Mouse (Mus musculus) kidney, adult 2 months (tissue): ENCODE measurements around the gene Rbm28. TPM values are rescaled to one million over a fixed set of nuclear protein-coding genes. Genes with fewer than 3 reads are reported as not detected.
A peak's percentile ranks its signal among the peaks of the same experiment; 100 is the strongest.

ENCODE experiments used
- DNase-seq: peaks from one replicate; pipeline ENCODE4 v3.0.0; 2021
- H3K27ac ChIP-seq: fragments of 200-500 bp; 2 replicates; pipeline ENCODE4 v1.5.1; 2012; ENCODE audit warnings: low read depth, low read length, control low read depth, inconsistent platforms; ENCODE audit not compliant: insufficient read depth
- H3K27me3 ChIP-seq: fragments of 200-500 bp; replicated peaks from 2 replicates; pipeline ENCODE4 v1.6.1; 2012; ENCODE audit warnings: mild to moderate bottlenecking, moderate library complexity, low read length, inconsistent platforms; ENCODE audit not compliant: control insufficient read depth, insufficient read depth
- H3K36me3 ChIP-seq: fragments of 200-500 bp; 2 replicates; pipeline ENCODE4 v1.6.1; 2012; ENCODE audit warnings: mild to moderate bottlenecking, moderate library complexity, low read length, inconsistent platforms; ENCODE audit not compliant: control insufficient read depth, insufficient read depth
- H3K4me1 ChIP-seq: fragments of 200-500 bp; 2 replicates; pipeline ENCODE4 v1.6.1; 2011; ENCODE audit warnings: low read length; ENCODE audit not compliant: control insufficient read depth, insufficient read depth
- H3K4me3 ChIP-seq: fragments of 200-500 bp; 2 replicates; pipeline ENCODE4 v1.5.1; 2011; ENCODE audit warnings: mild to moderate bottlenecking, low read depth, low read length, control low read depth; ENCODE audit not compliant: insufficient read depth
- CTCF ChIP-seq: fragments of 200-500 bp; conservative IDR thresholded peaks from 2 replicates; pipeline ENCODE4 v1.5.1; 2011; ENCODE audit warnings: low read depth, mild to moderate bottlenecking, control low read depth, low read length, moderate library complexity, mixed read lengths; ENCODE audit not compliant: insufficient read depth, insufficient read length
- POLR2A ChIP-seq: fragments of 200-500 bp; IDR thresholded peaks from one replicate; pipeline ENCODE4 v1.6.1; 2011; ENCODE audit warnings: low read depth, low read length, control low read depth
- WGBS: fragments of 180-500 bp; shearing (Covaris S2); methylation state at CpG from one replicate; pipeline ENCODE4 v1.1.7; 2018; 5-methylcytosine and 5-hydroxymethylcytosine counted together
- polyA plus RNA-seq: library from polyadenylated mRNA; depleted of rRNA; stranded (reverse); fragments of >200 nt; gene quantifications from 2 replicates; pipeline ENCODE4 v1.2.3, GENCODE M21; 2012

Rbm28 gene
- polyA plus RNA-seq, 1 experiment, result 6.1 TPM

DNA sequence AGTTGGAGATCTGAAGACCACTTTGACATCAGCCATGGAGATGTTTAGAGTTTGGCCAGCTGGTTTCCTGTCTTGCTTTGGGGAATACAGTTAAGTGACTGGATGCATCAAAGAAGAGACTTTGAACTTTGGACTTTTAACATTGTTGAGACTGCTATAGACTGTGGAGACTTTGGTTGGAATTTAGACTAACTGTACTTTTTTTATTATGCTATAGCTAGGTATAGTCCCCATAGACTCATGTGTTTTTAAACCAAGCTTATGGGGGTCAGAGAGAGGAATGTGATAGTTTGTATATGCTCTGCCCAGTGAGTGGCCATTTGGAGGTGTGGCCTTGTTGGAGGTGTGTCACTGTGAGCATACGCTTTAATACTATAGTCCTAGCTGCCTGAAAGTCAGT is 14.8 kb downstream of the Rbm28 start:
- no peak for TF ChIP-seq POLR2A
- no peak for TF ChIP-seq CTCF
- no peak overlapping the region for H3K4me3 ChIP-seq
- peaks cover 7% of the 10 kb centered on the region for H3K36me3 ChIP-seq
- DNase-seq, result no peak
- WGBS, result 85% methylated on average over 1 of the region's 1 CpGs
- H3K4me1 ChIP-seq, result no peaks in the 10 kb centered on the region
- no peak overlapping the region for H3K27ac ChIP-seq
- H3K27me3 ChIP-seq, result no peaks in the 10 kb centered on the region

DNA sequence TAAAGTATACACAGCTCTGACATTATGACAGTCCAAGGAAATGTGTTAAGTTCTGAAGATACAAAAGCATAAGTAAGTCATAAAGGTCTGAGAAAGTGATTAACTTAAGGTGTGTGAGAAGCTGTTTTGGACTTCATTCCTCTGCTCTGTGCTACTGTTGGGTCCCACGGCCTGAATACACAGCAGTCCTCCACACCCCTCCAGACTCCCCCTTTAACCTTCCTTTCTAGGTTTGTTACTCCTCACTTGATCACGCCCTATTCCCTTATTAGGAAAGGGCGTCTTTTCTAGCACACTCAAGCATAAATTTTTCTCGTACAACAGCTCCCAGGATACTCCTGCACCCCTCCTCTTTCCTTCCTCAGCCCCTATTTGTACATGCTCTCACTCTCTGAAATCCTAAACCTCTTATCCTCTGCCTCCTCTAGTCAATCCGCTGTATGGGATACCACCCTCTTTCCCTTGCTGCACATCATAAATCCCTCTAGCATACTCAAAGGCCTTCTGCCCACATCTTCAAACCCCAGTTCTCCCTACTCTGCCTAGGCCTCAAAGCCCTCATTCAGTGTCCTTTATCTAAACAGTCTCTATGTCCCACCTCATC is 17.3 kb downstream of the Rbm28 start:
- 66% methylated on average over 5 of the region's 5 CpGs for WGBS
- H3K36me3 ChIP-seq, result peaks cover 5% of the 10 kb centered on the region
- no peaks in the 10 kb centered on the region for H3K4me1 ChIP-seq
- TF ChIP-seq POLR2A (no peak), CTCF (no peak)
- no peak overlapping the region for H3K27ac ChIP-seq
- no peak for DNase-seq
- H3K27me3 ChIP-seq, result no peaks in the 10 kb centered on the region
- no peak overlapping the region for H3K4me3 ChIP-seq

DNA sequence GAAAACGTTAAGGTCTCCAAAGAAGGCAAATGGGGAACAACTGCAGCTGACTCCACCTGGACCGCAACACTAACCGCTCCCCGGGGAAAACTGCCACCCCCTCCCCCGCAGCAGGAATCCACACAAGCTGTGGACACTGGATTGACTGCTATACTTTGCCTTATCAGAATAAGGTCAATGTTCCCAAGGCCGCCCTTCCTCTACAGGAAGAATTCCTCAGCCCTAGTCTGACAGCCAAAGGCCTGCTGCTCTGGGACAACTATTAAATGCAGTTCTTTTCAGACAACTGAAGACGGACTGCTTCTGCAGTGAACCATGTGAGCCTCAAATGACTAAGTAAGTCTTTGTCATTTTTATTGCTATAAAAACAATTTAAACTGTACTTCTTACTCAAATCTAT is 18.2 kb downstream of the Rbm28 start:
- TF ChIP-seq CTCF, result no peak
- no peak for TF ChIP-seq POLR2A
- Histone ChIP-seq H3K4me1 (no peaks in the 10 kb centered on the region), H3K4me3 (no peak overlapping the region), H3K36me3 (peaks cover 5% of the 10 kb centered on the region), H3K27me3 (no peaks in the 10 kb centered on the region), H3K27ac (no peak overlapping the region)
- peak; percentile 8 for DNase-seq
- WGBS, result 48% methylated on average over 7 of the region's 7 CpGs

DNA sequence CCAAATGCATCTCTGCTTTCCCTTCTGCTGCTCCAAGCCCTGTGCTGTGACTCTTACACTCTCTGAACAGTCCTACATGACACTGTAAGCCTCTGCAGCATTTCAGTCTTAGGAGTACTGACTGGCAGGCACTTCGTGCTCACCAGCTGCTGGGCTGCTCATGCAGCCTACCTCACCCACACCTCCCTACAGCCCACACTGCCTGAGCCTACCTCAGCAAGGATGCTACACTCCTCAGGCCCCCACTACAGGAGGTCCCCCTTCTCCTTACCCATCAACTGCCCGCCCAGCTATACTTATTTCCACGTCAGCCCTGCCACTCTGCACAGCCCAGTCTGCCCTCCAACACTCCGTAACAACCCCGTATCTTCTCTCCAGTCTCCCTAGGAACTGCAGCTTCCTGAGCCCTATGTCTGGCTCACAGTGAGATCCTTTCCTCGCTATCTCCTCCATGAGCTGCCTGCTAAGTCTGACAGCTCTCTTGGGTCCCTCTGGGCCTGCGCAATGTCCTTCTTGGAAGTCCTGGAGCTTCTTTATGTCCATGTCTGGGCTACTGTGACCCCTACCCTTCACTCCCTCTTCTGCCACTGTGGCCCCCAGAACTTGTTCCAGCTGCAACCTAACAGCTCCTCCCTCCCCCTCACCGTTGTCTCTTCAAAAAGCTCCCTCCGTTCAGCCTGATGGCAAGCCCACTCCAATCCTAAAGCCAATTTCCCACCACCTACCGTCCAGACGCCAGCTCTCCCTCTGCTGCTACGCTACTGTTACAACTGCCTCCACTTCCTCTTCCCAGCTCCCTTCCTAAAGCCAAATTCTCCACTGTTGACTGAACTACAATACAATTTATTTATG is 19.1 kb downstream of the Rbm28 start:
- TF ChIP-seq CTCF, result no peak
- TF ChIP-seq POLR2A, result no peak
- Histone ChIP-seq H3K27me3 (no peaks in the 10 kb centered on the region), H3K27ac (no peak overlapping the region), H3K36me3 (peaks cover 3% of the 10 kb centered on the region), H3K4me1 (no peaks in the 10 kb centered on the region), H3K4me3 (no peak overlapping the region)
- WGBS, result 58% methylated on average over 12 of the region's 12 CpGs
- DNase-seq, result no peak

DNA sequence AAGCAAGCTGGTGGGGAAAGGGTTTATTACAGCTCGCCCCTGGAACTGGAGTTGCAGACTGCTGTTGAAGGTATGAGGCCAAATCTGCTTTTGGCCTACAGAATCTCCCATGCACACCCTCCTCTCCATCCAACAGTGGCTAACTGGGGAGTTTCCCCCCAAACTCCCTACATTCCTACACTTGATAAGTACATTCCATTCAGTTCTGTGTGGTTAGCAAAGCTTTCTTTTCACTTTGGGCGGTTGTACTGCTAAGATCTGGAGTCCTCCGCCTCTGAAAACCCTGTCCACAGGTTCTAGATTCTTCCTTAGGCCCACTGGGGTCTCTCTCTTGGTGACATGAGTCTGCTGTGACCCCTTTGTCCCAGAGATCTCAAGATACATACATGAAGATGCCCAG is 19.8 kb downstream of the Rbm28 start:
- H3K4me3 ChIP-seq, result no peak overlapping the region
- TF ChIP-seq POLR2A (no peak), CTCF (no peak)
- H3K27me3 ChIP-seq, result no peaks in the 10 kb centered on the region
- H3K4me1 ChIP-seq, result no peaks in the 10 kb centered on the region
- 74% methylated on average over 3 of the region's 3 CpGs for WGBS
- no peak for DNase-seq
- H3K27ac ChIP-seq, result no peak overlapping the region
- peaks cover 4% of the 10 kb centered on the region for H3K36me3 ChIP-seq

DNA sequence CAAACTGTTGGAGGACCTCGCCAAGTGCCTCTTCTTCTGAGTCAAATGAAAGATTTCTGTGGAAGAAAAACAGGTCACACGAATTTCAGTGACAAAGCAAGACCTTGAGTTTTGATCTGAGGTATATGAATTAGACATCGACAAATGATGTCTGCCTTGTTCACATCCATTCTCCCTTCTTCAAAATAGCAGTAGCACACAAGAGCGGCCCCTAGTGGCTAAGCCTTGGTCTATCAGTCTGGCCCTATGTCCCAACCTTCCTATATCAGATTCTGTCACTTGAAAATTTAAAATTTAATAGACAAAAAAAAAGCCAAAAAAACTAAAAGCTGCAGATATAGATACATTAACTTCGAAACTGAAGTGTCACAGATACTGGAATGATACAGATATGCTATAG is 21.2 kb downstream of the Rbm28 start:
- Histone ChIP-seq H3K36me3 (peaks cover 4% of the 10 kb centered on the region; the same call in 1 of the 2 replicates), H3K4me3 (no peak overlapping the region), H3K27me3 (no peaks in the 10 kb centered on the region), H3K4me1 (no peaks in the 10 kb centered on the region), H3K27ac (no peak overlapping the region)
- no peak for TF ChIP-seq POLR2A
- peak; percentile 75 for TF ChIP-seq CTCF
- 40% methylated on average over 5 of the region's 5 CpGs for whole genome bisulfite sequencing
- DNase-seq, result peak; percentile 36

DNA sequence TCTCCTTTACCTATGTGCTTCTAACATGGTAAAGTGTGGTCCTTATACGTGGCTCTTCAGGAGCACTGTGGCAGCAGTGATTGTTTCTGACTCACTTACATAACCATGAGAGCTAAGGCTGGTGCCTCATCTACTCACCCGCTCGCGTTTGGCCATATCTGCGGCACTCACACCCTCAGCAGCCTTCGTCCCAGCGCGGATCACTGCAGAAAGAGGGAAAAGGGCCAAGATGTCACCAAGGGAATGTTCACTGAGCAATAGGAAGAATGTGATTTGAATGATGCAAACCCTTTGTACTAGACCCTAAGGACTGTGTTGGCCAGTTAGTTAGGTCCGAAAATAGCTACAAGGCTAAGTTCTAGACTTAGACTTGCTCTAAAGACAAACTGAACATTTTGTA is 27.4 kb downstream of the Rbm28 start:
- no peak overlapping the region for H3K27ac ChIP-seq
- no peaks in the 10 kb centered on the region for H3K27me3 ChIP-seq
- H3K36me3 ChIP-seq, result peaks cover 3% of the 10 kb centered on the region
- no peaks in the 10 kb centered on the region for H3K4me1 ChIP-seq
- H3K4me3 ChIP-seq, result no peak overlapping the region
- no peak for TF ChIP-seq POLR2A
- no peak for TF ChIP-seq CTCF
- 97% methylated on average over 9 of the region's 9 CpGs for WGBS
- no peak for DNase-seq
